Mouse (Mus musculus): ENCODE results near the gene Sncb. TPM values are rescaled to one million over a fixed set of nuclear protein-coding genes. Genes with fewer than 3 reads are reported as not detected.

Gene Sncb
- polyA plus RNA-seq, 1 experiment from 2014 or later: 21.1 TPM

DNA sequence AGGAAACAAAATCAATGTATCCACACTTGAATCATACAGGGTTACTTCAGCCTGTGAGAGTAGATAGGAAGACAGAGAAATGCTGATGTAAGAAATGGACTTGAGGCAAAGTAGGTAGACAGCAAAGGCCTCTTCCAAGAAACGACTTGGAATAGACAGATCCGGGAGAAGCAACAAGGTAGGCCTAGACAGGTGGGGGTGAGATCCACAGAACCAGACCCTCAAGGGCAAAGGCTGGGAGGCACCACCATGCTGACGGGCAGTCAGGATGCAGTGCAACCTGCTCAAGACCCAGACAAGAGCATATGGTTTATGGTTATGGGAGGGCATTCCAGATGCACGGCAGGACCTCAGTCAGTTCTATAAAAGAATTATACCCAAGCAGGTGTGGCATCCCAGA lies 617 bp upstream of the Sncb start:
- peaks cover 22% of the 10 kb centered on the region for H3K4me1 ChIP-seq (replicated peaks)
- H3K9me3 ChIP-seq: no peaks in the 10 kb centered on the region
- H3K36me3 ChIP-seq: no peaks in the 10 kb centered on the region
- peak overlapping the region; percentile 70; the same call in 1 of the 2 replicates for H3K4me2 ChIP-seq
- H3K27me3 ChIP-seq: peaks cover 56% of the 10 kb centered on the region
- no peak overlapping the region for H3K27ac ChIP-seq (replicated peaks)
- WGBS: 72% methylated on average over 4 of the region's 4 CpGs
- no peak overlapping the region for H3K9ac ChIP-seq
- no peak overlapping the region for H3K4me3 ChIP-seq
- no peak for ATAC-seq (ENCODE audit: low read depth)

- WGBS: 5% methylated on average over 44 of the region's 44 CpGs
- Histone ChIP-seq H3K27ac (replicated peaks) (peak overlapping the region; percentile 47; the same call in 1 of the 2 replicates), H3K9ac (peak overlapping the region; percentile 68), H3K4me2 (peak overlapping the region; percentile 70), H3K36me3 (no peaks in the 10 kb centered on the region), H3K4me3 (peak overlapping the region; percentile 47), H3K4me1 (replicated peaks) (peaks cover 22% of the 10 kb centered on the region), H3K27me3 (peaks cover 65% of the 10 kb centered on the region), H3K9me3 (no peaks in the 10 kb centered on the region)
- peak; percentile 58 for ATAC-seq (ENCODE audit: low read depth)
Measured at GRCm38 (mm10) chr13:54765281-54766191, 859 bp downstream of the Sncb start.

- peaks cover 57% of the 10 kb centered on the region for H3K4me1 ChIP-seq (replicated peaks)
- WGBS: 73% methylated on average over 7 of the region's 7 CpGs
Measured at GRCm38 (mm10) chr13:54760906-54761305, 5.5 kb downstream of the Sncb start.

DNA sequence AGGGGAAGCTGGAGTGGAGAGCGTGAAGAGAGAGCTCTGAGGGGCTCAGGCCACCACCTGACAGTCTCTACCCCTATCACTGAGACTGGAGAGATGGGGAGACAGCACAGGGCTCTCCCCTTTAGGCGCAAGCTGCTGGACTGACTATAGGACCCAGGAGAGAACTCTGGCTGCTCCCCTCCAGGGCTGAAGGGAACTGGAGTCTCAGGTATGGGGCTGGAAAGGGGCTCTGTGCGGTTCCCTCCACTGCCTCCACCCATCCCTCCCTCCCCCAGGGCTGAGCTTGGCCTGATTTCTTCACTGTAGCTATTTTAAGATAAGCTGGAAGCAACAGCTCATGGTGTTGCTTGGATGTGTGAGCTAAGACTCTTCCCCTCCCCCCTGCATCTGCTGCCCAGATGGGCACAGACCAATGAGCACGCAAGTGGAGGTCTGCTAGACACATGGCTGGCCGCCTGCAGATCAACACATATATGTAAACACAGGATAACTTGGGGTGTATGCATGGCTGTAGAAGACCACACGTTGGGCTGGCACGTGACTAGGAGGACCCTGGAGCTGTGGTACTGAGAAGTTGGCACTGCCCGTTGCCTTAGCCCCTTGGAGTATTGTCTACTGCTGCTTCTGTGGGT lies 6.1 kb downstream of the Sncb start:
- WGBS: 63% methylated on average over 8 of the region's 8 CpGs
- H3K27me3 ChIP-seq: peaks cover 47% of the 10 kb centered on the region
- H3K4me1 ChIP-seq (replicated peaks): peaks cover 57% of the 10 kb centered on the region
- no peak overlapping the region for H3K27ac ChIP-seq (replicated peaks)
- H3K36me3 ChIP-seq: no peaks in the 10 kb centered on the region
- no peaks in the 10 kb centered on the region for H3K9me3 ChIP-seq
- no peak overlapping the region for H3K4me2 ChIP-seq
- H3K4me3 ChIP-seq: no peak overlapping the region
- H3K9ac ChIP-seq: no peak overlapping the region
- ATAC-seq (ENCODE audit: low read depth): no peak

More at GRCm38 (mm10) chr13:54760906-54761305, 5.5 kb downstream of the Sncb start:
- H3K9ac ChIP-seq: no peak overlapping the region
- no peak overlapping the region for H3K4me2 ChIP-seq
- peaks cover 53% of the 10 kb centered on the region for H3K27me3 ChIP-seq
- no peak overlapping the region for H3K27ac ChIP-seq (replicated peaks)
- no peaks in the 10 kb centered on the region for H3K36me3 ChIP-seq
- no peaks in the 10 kb centered on the region for H3K9me3 ChIP-seq
- no peak for ATAC-seq (ENCODE audit: low read depth)
- H3K4me3 ChIP-seq: no peak overlapping the region

GRCm38 (mm10) chr13:54759496-54759895 lies 6.9 kb downstream of the Sncb start:
- H3K36me3 ChIP-seq: no peaks in the 10 kb centered on the region
- peak overlapping the region; percentile 94; the same call in 1 of the 2 replicates for H3K27ac ChIP-seq (replicated peaks)
- peak overlapping the region; percentile 71 for H3K9ac ChIP-seq
- 6% methylated on average over 7 of the region's 7 CpGs for WGBS
- no peak for ATAC-seq (ENCODE audit: low read depth)
- peaks cover 60% of the 10 kb centered on the region for H3K4me1 ChIP-seq (replicated peaks)
- peaks cover 39% of the 10 kb centered on the region for H3K27me3 ChIP-seq
- H3K4me3 ChIP-seq: peak overlapping the region; percentile 43
- peak overlapping the region; percentile 84 for H3K4me2 ChIP-seq
- no peaks in the 10 kb centered on the region for H3K9me3 ChIP-seq

DNA sequence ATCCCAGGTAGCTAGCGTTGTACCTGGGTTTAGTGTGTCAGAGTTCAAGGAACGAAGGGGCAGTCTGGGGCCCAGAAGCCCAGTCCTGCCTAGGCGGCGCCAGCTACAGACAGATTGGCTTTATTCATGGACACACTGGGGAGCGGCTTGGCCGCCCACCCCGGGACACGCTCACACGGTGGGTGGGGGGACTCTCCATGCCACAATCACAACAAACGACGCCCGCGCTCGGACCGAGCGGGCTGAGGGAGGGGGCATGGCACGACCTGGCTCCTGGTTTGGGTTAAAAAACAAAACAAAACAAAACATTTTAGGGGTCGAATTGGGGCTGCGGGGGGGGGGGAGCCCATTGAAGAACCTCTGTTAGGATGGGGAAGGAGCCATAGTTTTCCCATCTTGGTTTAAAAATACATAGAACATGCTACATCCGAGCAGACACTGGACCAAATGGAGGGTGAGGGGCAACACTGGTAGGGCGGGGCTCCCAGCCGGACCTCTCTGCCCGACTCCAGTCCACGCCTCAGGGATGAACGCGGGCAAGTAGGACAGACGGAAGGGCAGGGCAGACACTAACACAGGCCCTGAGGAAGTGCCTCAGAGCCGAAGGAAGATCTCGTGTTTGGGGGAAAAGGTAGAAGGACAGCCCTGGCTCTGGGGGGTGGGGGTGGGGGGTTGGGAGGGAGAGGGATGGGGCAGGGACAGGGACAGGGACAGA lies 7.5 kb downstream of the Sncb start:
- H3K36me3 ChIP-seq: no peaks in the 10 kb centered on the region
- H3K4me3 ChIP-seq: peak overlapping the region; percentile 43
- peak; percentile 17 for ATAC-seq (ENCODE audit: low read depth)
- H3K9ac ChIP-seq: peak overlapping the region; percentile 71
- H3K9me3 ChIP-seq: no peaks in the 10 kb centered on the region
- peak overlapping the region; percentile 84 for H3K4me2 ChIP-seq
- WGBS: 1% methylated on average over 29 of the region's 29 CpGs
- peak overlapping the region; percentile 94 for H3K27ac ChIP-seq (replicated peaks)
- H3K27me3 ChIP-seq: peaks cover 33% of the 10 kb centered on the region
- H3K4me1 ChIP-seq (replicated peaks): peaks cover 64% of the 10 kb centered on the region

DNA sequence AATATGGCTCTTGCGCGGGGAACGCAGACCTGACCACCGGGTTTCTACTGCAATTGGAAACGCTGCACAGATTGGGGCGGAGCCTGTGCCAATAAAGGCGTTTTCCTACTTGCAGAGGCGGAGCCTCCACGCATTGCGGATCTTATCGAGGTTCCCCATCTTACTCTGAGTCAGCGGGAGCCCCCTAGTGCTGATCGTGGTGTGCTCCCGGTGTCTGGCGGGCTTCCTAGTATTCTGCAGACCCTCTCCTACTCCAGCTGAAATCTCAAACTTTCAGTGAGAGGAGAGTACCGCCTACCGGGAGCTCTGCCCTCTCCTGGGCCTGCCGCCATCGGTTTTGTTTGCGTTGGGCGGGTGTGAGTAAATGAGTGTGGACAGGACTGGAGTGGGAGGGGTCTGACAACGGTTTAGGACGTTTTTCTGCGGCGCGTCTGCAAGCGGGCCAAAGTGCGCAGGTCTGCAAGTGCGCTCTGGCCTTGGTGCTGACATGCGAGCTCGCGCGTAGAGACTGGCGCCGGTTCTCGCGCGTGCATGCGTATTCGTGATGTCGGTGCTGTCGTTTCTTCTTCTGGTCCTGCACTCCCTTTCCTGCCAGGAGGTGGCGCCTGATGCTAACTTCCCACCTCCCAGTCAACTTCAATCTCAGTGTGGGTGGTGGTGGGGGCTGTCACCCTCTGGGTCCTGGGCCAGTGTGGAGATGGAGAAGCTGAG lies 8.2 kb downstream of the Sncb start:
- WGBS: under 1% methylated on average over 43 of the region's 43 CpGs
- no peaks in the 10 kb centered on the region for H3K9me3 ChIP-seq
- peak overlapping the region; percentile 84 for H3K4me2 ChIP-seq
- H3K27ac ChIP-seq (replicated peaks): peak overlapping the region; percentile 94
- peak overlapping the region; percentile 71 for H3K9ac ChIP-seq
- peak overlapping the region; percentile 43 for H3K4me3 ChIP-seq
- H3K36me3 ChIP-seq: no peaks in the 10 kb centered on the region
- ATAC-seq (ENCODE audit: low read depth): peak; percentile 82
- peaks cover 68% of the 10 kb centered on the region for H3K4me1 ChIP-seq (replicated peaks)
- H3K27me3 ChIP-seq: peaks cover 29% of the 10 kb centered on the region

DNA sequence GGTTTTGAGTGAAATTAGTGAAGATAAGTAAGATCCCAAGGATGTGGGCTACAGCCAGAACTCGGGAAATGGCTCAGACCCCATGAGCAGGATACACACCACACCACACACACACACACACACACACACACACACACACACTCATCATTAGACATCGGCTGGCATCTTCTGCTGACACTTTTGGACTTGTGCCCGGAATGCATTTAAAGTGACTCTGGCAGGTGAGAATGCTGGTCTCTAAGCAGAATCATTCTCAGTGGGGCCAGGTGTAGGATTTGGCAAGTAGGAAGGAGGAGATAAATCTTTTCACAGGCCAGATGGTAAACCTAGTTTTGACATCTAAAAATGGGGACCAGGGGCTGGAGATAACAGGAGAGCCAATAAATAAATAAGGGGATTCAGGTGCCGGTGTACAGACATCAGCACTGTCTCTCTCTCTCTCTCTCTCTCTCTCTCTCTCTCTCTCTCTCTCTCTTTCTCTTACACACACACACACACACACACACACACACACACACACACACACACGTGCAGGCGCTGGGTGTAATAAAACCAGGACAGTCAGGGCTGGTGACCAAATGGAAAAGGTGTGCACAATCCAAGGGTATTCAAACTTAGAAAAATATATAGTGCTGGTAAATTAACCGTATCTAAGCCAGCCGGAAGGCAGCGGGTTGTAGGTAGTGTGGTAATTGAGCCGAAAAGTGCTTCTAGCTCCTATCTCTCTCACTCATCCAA lies 9.1 kb downstream of the Sncb start:
- peaks cover 72% of the 10 kb centered on the region for H3K4me1 ChIP-seq (replicated peaks)
- H3K4me2 ChIP-seq: peak overlapping the region; percentile 84
- H3K36me3 ChIP-seq: no peaks in the 10 kb centered on the region
- ATAC-seq (ENCODE audit: low read depth): peak; percentile 4
- peak overlapping the region; percentile 43 for H3K4me3 ChIP-seq
- WGBS: 38% methylated on average over 10 of the region's 10 CpGs
- H3K27me3 ChIP-seq: peaks cover 27% of the 10 kb centered on the region
- peak overlapping the region; percentile 94 for H3K27ac ChIP-seq (replicated peaks)
- H3K9me3 ChIP-seq: no peaks in the 10 kb centered on the region
- H3K9ac ChIP-seq: peak overlapping the region; percentile 71

DNA sequence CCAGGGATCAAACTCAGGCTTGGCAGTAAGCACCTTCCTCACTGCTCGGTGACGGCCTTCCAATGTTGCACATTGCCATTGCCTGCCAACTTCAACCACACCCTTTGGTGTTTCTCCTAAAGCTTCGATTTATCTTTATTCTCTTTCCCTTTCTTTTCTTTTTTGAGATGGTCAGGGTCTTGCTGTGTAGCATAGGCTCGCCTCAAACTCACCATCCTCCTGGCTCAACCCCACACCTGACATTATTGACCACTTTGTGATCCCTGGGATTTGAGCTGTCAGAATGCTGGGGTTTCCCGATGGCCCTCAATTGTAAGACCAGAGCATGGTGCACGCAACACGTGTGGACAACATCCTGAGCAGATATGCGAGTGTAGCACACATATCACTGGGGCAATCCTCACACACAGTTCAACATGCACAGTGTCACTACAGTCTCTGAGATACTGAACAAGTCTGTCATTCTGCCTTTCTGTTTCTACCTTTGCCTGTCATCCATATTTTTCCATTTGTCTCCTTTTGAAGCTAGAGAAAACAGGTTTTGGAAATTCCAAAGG lies 10.2 kb downstream of the Sncb start:
- Histone ChIP-seq H3K4me3 (no peak overlapping the region), H3K9me3 (no peaks in the 10 kb centered on the region), H3K27ac (replicated peaks) (peak overlapping the region; percentile 80; the same call in 1 of the 2 replicates), H3K36me3 (no peaks in the 10 kb centered on the region), H3K27me3 (peaks cover 29% of the 10 kb centered on the region), H3K9ac (no peak overlapping the region), H3K4me2 (no peak overlapping the region), H3K4me1 (replicated peaks) (peaks cover 72% of the 10 kb centered on the region)
- ATAC-seq (ENCODE audit: low read depth): no peak
- 89% methylated on average over 8 of the region's 8 CpGs for whole genome bisulfite sequencing

DNA sequence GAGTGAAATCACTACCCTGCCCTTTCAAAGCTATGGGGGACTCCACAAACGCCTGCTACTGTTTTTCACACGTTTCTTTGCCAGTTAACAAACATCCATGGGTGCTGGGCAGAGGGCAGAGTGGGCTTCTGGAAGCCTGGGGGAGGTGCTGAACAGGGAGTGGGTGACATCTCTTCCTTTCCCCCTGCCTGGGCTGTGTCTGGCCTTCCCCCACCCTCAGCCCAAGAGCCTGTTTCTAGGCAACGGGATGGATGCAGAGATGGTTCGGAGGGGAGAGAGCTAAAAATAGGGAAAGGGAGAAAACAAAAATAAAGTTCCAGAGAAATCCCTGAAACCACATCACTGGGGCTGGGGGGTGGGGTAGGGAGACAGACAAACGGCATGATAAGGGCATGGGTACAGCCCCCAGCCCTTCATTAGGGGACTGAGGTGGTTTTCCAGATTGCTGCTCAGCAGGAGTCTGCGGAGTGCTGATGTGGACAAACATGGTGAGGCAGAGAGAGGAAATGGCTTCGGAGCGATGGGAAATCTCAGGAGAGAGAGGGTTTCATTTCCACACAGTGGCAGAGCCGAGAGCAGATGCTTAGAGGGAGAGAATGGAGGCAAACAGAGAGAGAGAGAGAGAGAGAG lies 11.1 kb downstream of the Sncb start:
- 10% methylated on average over 9 of the region's 9 CpGs for WGBS
- Histone ChIP-seq H3K4me3 (no peak overlapping the region), H3K4me2 (peak overlapping the region; percentile 32), H3K9ac (peak overlapping the region; percentile 23; the same call in 1 of the 2 replicates), H3K9me3 (no peaks in the 10 kb centered on the region), H3K4me1 (replicated peaks) (peaks cover 73% of the 10 kb centered on the region), H3K27ac (replicated peaks) (peak overlapping the region; percentile 80), H3K36me3 (no peaks in the 10 kb centered on the region), H3K27me3 (peaks cover 29% of the 10 kb centered on the region)
- no peak for ATAC-seq (ENCODE audit: low read depth)

Measured in neural tube, embryonic 13.5 days (tissue).